Mouse (Mus musculus): ENCODE measurements around the gene Hist1h1b.
"Not testable (repeated sequence)": the region's sequence is repeated elsewhere in the genome, so short reads cannot be mapped to it uniquely, and the experiment has no call there.

DNA sequence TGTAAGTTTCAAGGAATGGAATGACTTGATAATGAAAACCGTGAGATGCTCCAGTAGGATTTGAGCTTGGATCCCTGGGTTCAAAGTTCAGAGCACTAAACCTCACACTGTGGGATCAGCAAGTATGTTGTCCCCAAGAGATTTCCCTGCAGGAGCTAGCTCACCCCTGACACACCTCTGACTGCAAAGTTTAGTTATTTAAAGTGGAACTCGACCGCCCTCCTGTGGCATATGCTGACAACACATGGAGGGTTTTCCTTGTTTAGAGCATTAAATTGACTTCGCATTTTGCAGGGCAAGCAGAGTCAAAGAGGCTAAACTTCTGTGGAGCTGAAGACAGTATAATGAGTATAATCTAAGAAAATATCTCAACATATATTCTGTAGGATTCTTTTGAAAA lies 22.6 kb upstream of the Hist1h1b start:
- not testable (repeated sequence) for TF ChIP-seq CTCF, EP300 (IDR thresholded peaks at IDR 0.05; ENCODE audit: low read depth)
